Mouse (Mus musculus) telencephalon, adult 2 months (tissue): ENCODE measurements around the gene Mta1.

Experiments used
- DNase-seq: peaks from one replicate; pipeline ENCODE4 v3.0.0-alpha.2; 2011; ENCODE audit warnings: low read depth, low spot score

The Mta1 gene

GRCm38 (mm10) chr12:113186326-113187010, 88.4 kb downstream of the Mta1 start:
- DNase-seq = no peak
